Mouse (Mus musculus): ENCODE measurements around the gene Vasp.

Gene Vasp

GRCm38 (mm10) chr7:19231849-19232248 is 39.8 kb downstream of the Vasp start:
- no peak for DNase-seq

DNA sequence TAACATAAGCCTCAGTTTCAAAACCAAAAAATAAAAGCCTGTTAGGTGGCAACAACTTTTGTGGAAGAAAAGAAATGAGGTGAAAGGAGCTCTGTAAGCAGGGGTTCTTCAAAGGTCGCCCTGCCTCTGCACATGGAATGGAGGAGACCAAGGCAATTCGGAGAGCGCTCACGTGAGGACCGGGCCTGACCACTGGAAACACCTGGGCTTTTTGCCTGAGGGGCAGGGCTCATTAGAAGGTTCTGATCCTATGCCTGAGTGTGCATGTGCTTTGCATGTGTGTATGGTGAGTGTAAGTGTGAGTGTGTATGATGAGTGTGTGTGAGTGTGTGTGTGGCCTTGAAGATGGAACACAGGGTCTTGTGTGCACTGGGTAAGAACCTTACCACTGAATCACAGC is 40.7 kb downstream of the Vasp start:
- DNase-seq, result no peak

GRCm38 (mm10) chr7:19230041-19230580 is 41.5 kb downstream of the Vasp start:
- peak; percentile 40 for DNase-seq

DNA sequence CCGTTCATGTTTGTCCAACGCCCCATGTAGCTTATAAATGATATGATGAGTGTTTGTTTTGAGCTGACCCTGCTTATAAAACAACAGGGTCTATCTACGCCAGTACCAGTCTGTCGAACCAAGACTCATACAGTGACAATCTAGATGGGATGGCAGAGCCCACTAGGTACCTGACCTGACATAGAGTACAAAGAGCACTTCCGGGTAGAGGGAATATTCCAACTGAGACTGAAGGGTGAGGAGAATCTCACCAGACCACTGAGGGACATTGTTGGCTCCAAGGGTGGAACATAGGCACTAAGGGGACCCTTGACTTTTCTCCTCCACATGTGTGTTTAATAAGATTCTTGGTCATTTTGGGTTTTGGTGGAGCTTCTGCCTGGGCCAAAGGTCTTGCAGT is 42.2 kb downstream of the Vasp start:
- peak; percentile 39 for DNase-seq

- no peak for DNase-seq
These were observed 42.8 kb downstream of the Vasp start for GRCm38 (mm10) chr7:19228793-19229148.

GRCm38 (mm10) chr7:19227883-19228792 is 43.5 kb downstream of the Vasp start, which contains the start of gene Opa3:
Gene Opa3, plus strand, starts transcription at chr7:19228334.
- peak; percentile 100 for DNase-seq

DNA sequence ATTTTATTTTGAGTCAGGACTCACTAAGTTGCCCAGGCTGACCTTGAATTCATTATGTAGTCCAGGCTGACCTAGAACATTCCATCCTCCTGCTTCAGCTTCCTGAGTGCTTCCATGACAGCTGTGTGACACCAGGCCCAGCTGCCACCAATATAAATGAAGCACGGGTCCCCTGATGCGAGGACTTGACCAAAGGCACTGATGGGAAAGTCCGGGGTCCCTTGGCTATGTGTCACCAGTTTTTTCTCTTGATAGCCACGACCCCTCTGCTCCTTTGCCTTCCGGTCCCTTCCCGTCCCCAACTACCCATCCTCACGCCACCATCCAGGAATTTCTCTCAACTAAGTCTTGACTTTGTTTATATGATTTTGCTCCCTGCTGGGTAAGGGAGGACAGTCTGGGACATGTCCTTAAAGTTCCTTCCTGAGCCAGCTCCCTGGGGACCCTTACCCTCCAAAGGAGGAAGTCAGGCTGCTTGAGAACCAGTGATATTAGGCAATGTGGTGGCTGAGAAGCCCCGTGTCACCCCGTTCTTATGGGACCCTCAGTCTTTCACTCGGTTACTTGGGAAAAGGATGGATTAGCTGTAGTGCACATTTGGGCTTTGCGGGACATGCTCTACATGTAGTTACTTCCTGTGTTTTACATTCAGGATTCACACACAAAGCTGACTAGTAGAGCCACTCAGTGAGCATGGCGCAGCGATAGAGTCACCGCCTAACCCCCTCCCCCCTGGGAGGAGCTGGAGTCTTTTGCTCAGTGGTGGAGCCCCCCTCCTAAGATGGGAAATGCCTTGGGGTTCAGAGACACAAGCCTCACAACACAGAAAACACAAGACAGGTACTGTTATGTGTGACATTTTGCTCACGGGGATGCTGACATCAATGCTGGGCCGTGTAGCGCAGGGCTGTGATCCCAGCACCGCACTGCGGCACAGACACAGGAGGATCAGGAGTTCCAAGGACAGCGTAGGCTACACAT is 44.5 kb downstream of the Vasp start:
- DNase-seq, result peak; percentile 80

DNA sequence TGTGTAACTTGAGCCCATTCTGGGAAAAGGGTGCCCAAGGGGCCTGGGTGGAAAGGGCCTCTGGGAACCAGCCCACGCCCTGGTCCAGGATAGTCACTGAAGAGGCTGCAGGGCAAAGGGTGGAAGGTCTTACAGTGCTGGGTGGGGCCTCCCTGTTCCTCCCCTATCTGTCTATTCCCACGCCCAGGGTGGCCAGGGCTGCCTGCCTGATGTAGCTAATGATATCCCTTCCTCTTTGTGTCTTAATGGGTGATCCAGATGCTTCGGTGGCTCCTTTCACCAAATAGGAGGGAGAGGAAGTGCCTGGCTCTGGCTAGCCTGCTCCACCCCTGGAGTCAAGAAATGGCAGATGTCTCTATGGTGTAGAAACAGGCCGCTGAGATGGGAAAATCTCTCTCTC is 46.7 kb downstream of the Vasp start:
- no peak for DNase-seq

DNA sequence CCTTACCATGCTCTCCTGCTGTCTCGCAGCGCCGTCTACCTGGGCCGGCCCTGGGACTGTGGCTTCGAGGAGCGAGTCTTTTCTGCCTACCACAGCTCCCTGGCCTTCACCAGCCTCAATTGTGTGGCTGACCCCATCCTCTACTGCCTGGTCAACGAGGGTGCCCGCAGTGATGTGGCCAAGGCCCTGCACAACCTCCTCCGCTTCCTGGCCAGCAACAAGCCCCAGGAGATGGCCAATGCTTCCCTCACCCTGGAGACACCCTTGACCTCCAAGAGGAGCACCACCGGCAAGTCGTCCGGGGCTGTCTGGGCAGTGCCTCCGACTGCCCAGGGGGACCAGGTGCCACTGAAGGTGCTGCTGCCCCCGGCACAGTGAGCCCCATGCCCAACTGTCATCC is 48.7 kb downstream of the Vasp start:
- DNase-seq, result no peak

DNA sequence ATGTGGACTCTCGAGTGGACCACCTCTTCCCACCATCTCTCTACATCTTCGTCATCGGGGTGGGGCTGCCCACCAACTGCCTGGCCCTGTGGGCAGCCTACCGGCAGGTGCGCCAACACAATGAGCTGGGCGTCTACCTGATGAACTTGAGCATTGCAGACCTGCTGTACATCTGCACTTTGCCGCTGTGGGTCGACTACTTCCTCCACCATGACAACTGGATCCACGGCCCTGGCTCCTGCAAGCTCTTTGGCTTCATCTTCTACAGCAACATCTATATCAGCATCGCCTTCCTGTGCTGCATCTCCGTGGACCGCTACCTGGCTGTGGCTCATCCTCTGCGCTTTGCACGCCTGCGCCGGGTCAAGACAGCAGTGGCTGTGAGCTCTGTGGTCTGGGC is 49.4 kb downstream of the Vasp start:
- no peak for DNase-seq

DNA sequence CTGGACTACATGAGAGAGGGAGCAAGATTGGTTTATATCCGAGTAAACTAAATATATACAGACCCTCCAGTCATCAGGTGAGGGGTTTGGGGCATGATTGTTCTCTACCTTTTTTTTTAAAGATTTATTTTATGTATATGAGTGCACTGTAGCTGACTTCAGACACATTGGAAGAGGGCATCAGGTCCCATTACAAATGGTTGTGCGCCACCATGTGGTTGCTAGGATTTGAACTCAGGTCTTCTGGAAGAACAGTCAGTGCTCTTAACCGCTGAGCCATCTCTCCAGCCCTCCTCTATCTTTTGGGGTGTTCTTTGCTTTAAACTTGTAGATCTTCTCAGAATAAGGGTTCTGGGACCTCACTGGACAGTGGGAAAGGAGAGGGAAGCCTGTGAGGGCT is 51.6 kb downstream of the Vasp start:
- no peak for DNase-seq

GRCm38 (mm10) chr7:19217944-19218343 is 53.7 kb downstream of the Vasp start:
- DNase-seq, result no peak

GRCm38 (mm10) chr7:19217492-19217891 is 54.1 kb downstream of the Vasp start:
- DNase-seq, result no peak

GRCm38 (mm10) chr7:19214940-19215339 is 56.7 kb downstream of the Vasp start:
- DNase-seq, result no peak

- no peak for DNase-seq
These were observed 57.2 kb downstream of the Vasp start for GRCm38 (mm10) chr7:19214369-19214768.

DNA sequence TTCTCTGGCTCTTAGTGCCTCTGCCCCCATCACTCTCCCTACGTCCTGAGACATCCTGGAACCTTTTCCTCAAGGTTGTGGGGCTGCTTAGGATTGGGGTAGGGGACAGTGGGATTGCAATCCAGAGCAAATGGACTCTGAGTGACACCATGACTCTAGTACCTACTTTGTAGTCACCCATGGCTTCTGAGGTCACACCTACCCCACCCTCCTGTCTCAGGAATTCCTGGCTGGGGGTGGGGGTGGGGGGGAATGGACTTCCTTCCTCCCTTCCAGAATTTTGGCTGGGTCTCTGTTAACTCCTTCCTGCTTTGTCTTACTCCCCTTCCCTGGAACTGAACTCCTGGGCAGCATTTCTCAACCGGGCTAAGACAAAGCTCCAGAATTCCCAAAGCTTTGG is 58.2 kb downstream of the Vasp start:
- DNase-seq, result no peak

GRCm38 (mm10) chr7:19211996-19212755 is 59.4 kb downstream of the Vasp start, which contains the start of gene Gpr4:
Gene Gpr4, plus strand, starts transcription at chr7:19212538.
- no peak for DNase-seq

- no peak for DNase-seq
These were observed 60.5 kb downstream of the Vasp start for GRCm38 (mm10) chr7:19211041-19211675.

DNA sequence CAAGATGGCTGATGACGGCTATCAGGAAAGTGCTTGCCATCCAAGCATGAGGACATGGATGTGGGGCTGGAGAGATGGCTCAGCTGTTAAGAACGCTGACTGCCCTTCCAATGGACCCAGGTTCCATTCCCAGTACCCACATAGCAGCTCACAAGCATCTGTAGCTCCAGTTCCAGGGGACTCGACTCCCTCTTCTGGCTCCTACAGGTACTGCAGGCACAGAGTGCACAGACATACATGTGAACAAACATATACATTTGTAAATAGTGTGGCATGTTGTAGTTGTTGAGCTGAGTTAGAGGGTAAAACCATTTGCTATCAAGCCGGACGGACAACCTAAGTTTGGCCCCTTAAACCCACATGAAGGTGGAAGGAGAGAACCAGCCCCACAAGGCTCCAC is 61.6 kb downstream of the Vasp start:
- DNase-seq, result no peak

DNA sequence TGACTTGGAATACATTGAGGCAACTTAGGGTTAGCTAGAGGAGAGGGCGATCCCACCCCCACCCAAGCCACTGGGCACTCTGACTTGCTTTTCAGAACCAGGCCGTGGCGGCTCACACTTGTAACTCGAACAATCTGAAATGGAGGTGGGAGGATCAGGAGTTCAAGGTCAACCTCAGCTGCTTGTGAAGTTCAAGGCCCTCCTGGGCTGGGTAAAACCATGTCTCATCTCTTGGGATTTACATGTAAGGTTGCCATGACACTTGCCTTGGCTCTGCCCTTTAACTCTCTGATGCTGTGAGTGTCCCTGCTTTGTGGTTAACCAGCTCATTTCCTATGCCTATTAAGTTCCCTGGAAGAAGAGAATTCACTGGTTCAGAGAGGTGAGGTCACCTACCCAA is 62.1 kb downstream of the Vasp start:
- DNase-seq, result no peak

DNA sequence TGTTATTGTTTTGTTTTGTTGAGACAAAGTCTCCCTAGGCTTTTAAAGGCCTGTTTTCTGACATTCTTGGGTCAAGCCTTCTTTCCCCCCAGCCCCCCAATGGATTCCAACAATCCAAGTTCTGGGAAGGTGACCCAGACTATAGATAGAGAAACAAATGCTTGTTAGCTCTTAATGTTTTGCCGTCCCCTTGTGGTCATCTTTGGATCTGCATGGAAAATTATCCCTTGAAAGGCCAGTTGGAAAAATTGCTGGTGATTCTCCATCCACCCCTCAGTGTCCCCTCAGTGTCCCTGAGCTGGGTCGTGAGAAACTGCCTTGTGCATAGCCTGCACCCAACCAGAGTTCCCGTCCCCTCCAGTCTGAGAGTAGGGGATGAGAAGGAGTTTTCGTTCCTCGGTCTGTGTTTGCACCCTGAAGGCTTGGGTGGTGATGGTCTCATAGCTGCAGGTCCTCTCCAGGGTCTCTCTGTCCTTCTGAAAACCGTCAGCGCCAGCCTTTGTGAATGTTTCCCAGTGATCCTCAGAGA is 62.6 kb downstream of the Vasp start:
- DNase-seq, result no peak

Data from cerebellum, adult 11-12 months (tissue).